Mouse (Mus musculus) hindbrain, embryonic 13.5 days (tissue): Measurements from ENCODE around the gene Hdac9. TPM values are rescaled to one million over a fixed set of nuclear protein-coding genes. Genes with fewer than 3 reads are reported as not detected.
"Not testable (repeated sequence)": the region's sequence is repeated elsewhere in the genome, so short reads cannot be mapped to it uniquely, and the experiment has no call there.

ENCODE experiments used
- ATAC-seq: fragments of 200-750 bp; cut with Nextera tagmentation; 2 replicates; pipeline ENCODE4 v1.8.0; 2017; ENCODE audit warnings: moderate TSS enrichment; ENCODE audit not compliant: low FRiP score
- H3K27ac ChIP-seq: fragments of 300-500 bp; sonication (generic); 2 replicates; pipeline ENCODE4 v1.5.1; 2015; ENCODE audit warnings: inconsistent platforms, mild to moderate bottlenecking, moderate library complexity
- H3K27me3 ChIP-seq: fragments of 300-500 bp; sonication (generic); 2 replicates; pipeline ENCODE4 v1.6.1; 2015; ENCODE audit warnings: mild to moderate bottlenecking, inconsistent platforms
- H3K36me3 ChIP-seq: fragments of 300-500 bp; sonication (generic); 2 replicates; pipeline ENCODE4 v1.6.1; 2015; ENCODE audit warnings: mild to moderate bottlenecking, inconsistent platforms
- H3K4me1 ChIP-seq: fragments of 300-500 bp; sonication (generic); replicated peaks from 2 replicates; pipeline ENCODE4 v1.6.1; 2015; ENCODE audit warnings: inconsistent platforms
- H3K4me2 ChIP-seq: fragments of 300-500 bp; sonication (generic); 2 replicates; pipeline ENCODE4 v1.6.1; 2015; ENCODE audit warnings: inconsistent platforms, mild to moderate bottlenecking, moderate library complexity
- H3K4me3 ChIP-seq: fragments of 300-500 bp; sonication (generic); 2 replicates; pipeline ENCODE4 v1.5.1; 2015; ENCODE audit warnings: mild to moderate bottlenecking, inconsistent platforms
- H3K9ac ChIP-seq: fragments of 300-500 bp; sonication (generic); 2 replicates; pipeline ENCODE4 v1.6.1; 2015; ENCODE audit warnings: mild to moderate bottlenecking, inconsistent platforms
- H3K9me3 ChIP-seq: fragments of 300-500 bp; sonication (generic); 2 replicates; pipeline ENCODE4 v1.6.1; 2016; ENCODE audit warnings: inconsistent platforms
- WGBS: fragments of 180-500 bp; shearing (Covaris S2); methylation state at CpG from one replicate; pipeline ENCODE4 v1.1.7; 2015; 5-methylcytosine and 5-hydroxymethylcytosine counted together
- polyA plus RNA-seq: library from polyadenylated mRNA; unstranded; fragments of >200 nt; fragmentation: Nextera tagmentation; extraction: Ambion mirVana; gene quantifications from 2 replicates; pipeline ENCODE4 v1.2.1, GENCODE M21; 2015

Hdac9 gene
- polyA plus RNA-seq, 1 experiment from 2014 or later: 9.8 TPM

GRCm38 (mm10) chr12:34040061-34040460 lies 876.8 kb downstream of the Hdac9 start:
- no peak for ATAC-seq
- Histone ChIP-seq H3K4me3 (no peak overlapping the region), H3K9ac (no peak overlapping the region), H3K27me3 (no peaks in the 10 kb centered on the region), H3K4me2 (no peak overlapping the region), H3K4me1 (no peaks in the 10 kb centered on the region), H3K9me3 (no peaks in the 10 kb centered on the region), H3K27ac (no peak overlapping the region), H3K36me3 (no peaks in the 10 kb centered on the region)
- 78% methylated on average over 7 of the region's 7 CpGs for WGBS

GRCm38 (mm10) chr12:34009796-34010195 lies 907.1 kb downstream of the Hdac9 start:
- H3K9ac ChIP-seq, ATAC-seq, H3K4me2 ChIP-seq, H3K4me3 ChIP-seq, H3K36me3 ChIP-seq, H3K9me3 ChIP-seq, H3K27me3 ChIP-seq, H3K4me1 ChIP-seq, H3K27ac ChIP-seq: not testable (repeated sequence)
- WGBS: 100% methylated on average over 1 of the region's 1 CpGs

Other genes starting within 250 kb of the Hdac9 start
- not detected in 2 replicates for gene Prps1l1, start 67.7 kb upstream of the Hdac9 start, polyA plus RNA-seq
- gene Snx13, start 130.1 kb upstream of the Hdac9 start, polyA plus RNA-seq: 28.0 and 28.2 TPM in 2 replicates